Mouse (Mus musculus) large intestine, adult 2 months (tissue): Measurements from ENCODE around the gene Scaper. TPM values are rescaled to one million over a fixed set of nuclear protein-coding genes. Genes with fewer than 3 reads are reported as not detected.

Source experiments
- polyA plus RNA-seq: library from polyadenylated mRNA; depleted of rRNA; stranded (reverse); fragments of >200 nt; gene quantifications from 2 replicates; pipeline ENCODE4 v1.2.3, GENCODE M21; 2012; rRNA removed

Gene Scaper
- polyA plus RNA-seq, 1 experiment: 2.7 TPM

Other genes starting within 250 kb of the Scaper start
- not detected in 2 replicates for gene 4930563M21Rik, start 72.4 kb upstream of the Scaper start, polyA plus RNA-seq
- 13.5 and 15.2 TPM in 2 replicates for gene Rcn2, start 103.7 kb upstream of the Scaper start, polyA plus RNA-seq
- gene Pstpip1, start 151.8 kb upstream of the Scaper start, polyA plus RNA-seq: 6.2 and 8.4 TPM in 2 replicates
- gene Tspan3, start 227.4 kb upstream of the Scaper start, polyA plus RNA-seq: 348 and 383 TPM in 2 replicates